8 mouse cellular contexts compared by ENCODE assay signal in the genomic region with DNA sequence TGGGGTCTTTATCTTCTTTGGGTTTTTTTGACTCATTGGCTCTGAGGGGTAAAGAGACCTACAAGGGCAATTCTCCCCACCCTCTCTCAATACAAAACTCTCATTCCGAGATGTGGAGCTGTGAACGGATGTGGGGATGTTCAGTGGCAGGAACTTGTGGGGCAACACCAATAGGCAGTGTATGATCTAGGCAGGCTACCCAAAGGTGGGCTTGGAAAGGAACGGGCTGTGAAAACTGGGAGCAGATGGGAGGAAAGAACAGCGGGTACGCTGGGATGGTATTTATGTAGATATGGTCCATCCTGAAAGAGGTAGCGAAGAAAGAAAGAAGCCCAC. TPM values are rescaled to one million over a fixed set of nuclear protein-coding genes. Genes with fewer than 3 reads are reported as not detected.
DNase-seq lines count a peak whose midpoint lies in the region; ATAC-seq lines count a peak whose summit lies in the region.
"Had no signal": no experiment of that assay in that cellular context is flagged by ENCODE, and none has a peak within 500 bp of the region (broad histone marks: within the 10 kb centered on the region; RNA-seq: fewer than 3 reads in every experiment).

No protein-coding gene starts in this region.

- H3K9ac ChIP-seq in lung, embryonic 15.5 days = peak overlapping the region; percentile 48
- peak overlapping the region; percentile 67 for H3K9ac ChIP-seq in forebrain, embryonic 14.5 days (ENCODE audit: low read length)
- H3K9ac ChIP-seq in liver, embryonic 11.5 days (ENCODE audit: low read depth, low read length) = no peak overlapping the region
- peak overlapping the region; percentile 74 for H3K9ac ChIP-seq in stomach, embryonic 16.5 days (ENCODE audit: low read length)

- H3K4me2 ChIP-seq in lung, embryonic 15.5 days = peak overlapping the region; percentile 99
- H3K4me2 ChIP-seq in forebrain, embryonic 14.5 days (ENCODE audit: low read length) = peak overlapping the region; percentile 99
- H3K4me2 ChIP-seq in liver, embryonic 11.5 days = peak overlapping the region; percentile 91
- peak overlapping the region; percentile 100 for H3K4me2 ChIP-seq in stomach, embryonic 16.5 days (ENCODE audit: low read depth, low read length)

- 10% methylated on average over 6 of the region's 6 CpGs for WGBS in lung, embryonic 15.5 days
- 12% methylated on average over 6 of the region's 6 CpGs for WGBS in forebrain, embryonic 14.5 days
- WGBS in liver, embryonic 11.5 days = 13% methylated on average over 6 of the region's 6 CpGs
- WGBS in stomach, embryonic 16.5 days = 13% methylated on average over 6 of the region's 6 CpGs

- peak overlapping the region; percentile 49 for H3K4me3 ChIP-seq in lung, embryonic 15.5 days
- peak overlapping the region; percentile 63 for H3K4me3 ChIP-seq in forebrain, embryonic 14.5 days (ENCODE audit: low read depth, low read length)
- H3K4me3 ChIP-seq in liver, embryonic 11.5 days (ENCODE audit: low read depth, low read length) = peak overlapping the region; percentile 59
- H3K4me3 ChIP-seq in stomach, embryonic 16.5 days (replicated peaks; ENCODE audit: low read length) = peak overlapping the region; percentile 69

- DNase-seq in lung, postnatal 25 days (ENCODE audit: low spot score) = no peak
- DNase-seq in forebrain, embryonic 14.5 days (ENCODE audit: low spot score) = no peak
- no peak for DNase-seq in liver, embryonic 11.5 days (ENCODE audit: low spot score)
- DNase-seq in layer of hippocampus, adult 9-11 months = no peak
- no peak for DNase-seq in adrenal gland, postnatal 36 days
- DNase-seq: gastrocnemius, postnatal 14 days had no signal

- H3K36me3 ChIP-seq in lung, embryonic 15.5 days = no peaks in the 10 kb centered on the region
- no peaks in the 10 kb centered on the region for H3K36me3 ChIP-seq in forebrain, embryonic 14.5 days (ENCODE audit: control insufficient read depth, insufficient read depth, low read length)
- no peaks in the 10 kb centered on the region for H3K36me3 ChIP-seq in liver, embryonic 11.5 days (ENCODE audit: control insufficient read depth, insufficient read depth, low read length)
- no peaks in the 10 kb centered on the region for H3K36me3 ChIP-seq in stomach, embryonic 16.5 days (ENCODE audit: control insufficient read depth, insufficient read depth, low read length)

- peaks cover 61% of the 10 kb centered on the region for H3K27me3 ChIP-seq in lung, embryonic 15.5 days
- peaks cover 22% of the 10 kb centered on the region for H3K27me3 ChIP-seq in forebrain, embryonic 14.5 days (replicated peaks; ENCODE audit: control insufficient read depth, insufficient read depth, low read length)
- H3K27me3 ChIP-seq in liver, embryonic 11.5 days (replicated peaks; ENCODE audit: control insufficient read depth, insufficient read depth, low read length) = peaks cover 60% of the 10 kb centered on the region
- peaks cover 31% of the 10 kb centered on the region for H3K27me3 ChIP-seq in stomach, embryonic 16.5 days (ENCODE audit: control insufficient read depth, insufficient read depth, low read length)

- no peak overlapping the region for H3K27ac ChIP-seq in lung, embryonic 15.5 days
- H3K27ac ChIP-seq in forebrain, embryonic 14.5 days (ENCODE audit: low read depth, low read length) = no peak overlapping the region
- no peak overlapping the region for H3K27ac ChIP-seq in liver, embryonic 11.5 days (ENCODE audit: low read depth, low read length)
- H3K27ac ChIP-seq in stomach, embryonic 16.5 days (ENCODE audit: low read length) = no peak overlapping the region

- no peak for ATAC-seq in lung, embryonic 15.5 days (ENCODE audit: borderline replicate concordance, extremely low read depth, low FRiP score, low TSS enrichment)
- no peak for ATAC-seq in forebrain, embryonic 14.5 days
- ATAC-seq in liver, embryonic 11.5 days (replicated peaks; ENCODE audit: low FRiP score) = no peak
- ATAC-seq in stomach, embryonic 16.5 days (ENCODE audit: insufficient read depth, low FRiP score) = no peak

- peaks cover 14% of the 10 kb centered on the region for H3K4me1 ChIP-seq in lung, embryonic 15.5 days
- H3K4me1 ChIP-seq in forebrain, embryonic 14.5 days (ENCODE audit: control insufficient read depth, insufficient read depth, low read length) = peaks cover 6% of the 10 kb centered on the region; the same call in 1 of the 2 replicates
- peaks cover 9% of the 10 kb centered on the region for H3K4me1 ChIP-seq in liver, embryonic 11.5 days (replicated peaks; ENCODE audit: control insufficient read depth, insufficient read depth, low read length)
- H3K4me1 ChIP-seq in stomach, embryonic 16.5 days (ENCODE audit: control insufficient read depth, insufficient read depth, low read length) = peaks cover 7% of the 10 kb centered on the region

- no peaks in the 10 kb centered on the region for H3K9me3 ChIP-seq in lung, embryonic 15.5 days
- H3K9me3 ChIP-seq in forebrain, embryonic 14.5 days (replicated peaks; ENCODE audit: control insufficient read depth, low read length) = no peaks in the 10 kb centered on the region
- H3K9me3 ChIP-seq in liver, embryonic 11.5 days (ENCODE audit: control insufficient read depth, low read length) = no peaks in the 10 kb centered on the region
- H3K9me3 ChIP-seq in stomach, embryonic 16.5 days (replicated peaks; ENCODE audit: control insufficient read depth, low read length) = no peaks in the 10 kb centered on the region

RNA-seq across cellular contexts. Expression of gene Dlk2, which starts 0.2 kb away (rescaled TPM):
- 0.93 and 1.7 TPM in 2 replicates for polyA plus RNA-seq in lung, embryonic 15.5 days (2015; fragmentation: Nextera tagmentation; extraction: Ambion mirVana)
- 5.2 and 6.4 TPM in 2 replicates for polyA plus RNA-seq in forebrain, embryonic 14.5 days (2014; fragmentation: Nextera tagmentation; extraction: Ambion mirVana)
- polyA plus RNA-seq in liver, embryonic 11.5 days (2014; fragmentation: Nextera tagmentation; extraction: Ambion mirVana) = 0.11 and 0.23 TPM in 2 replicates
- polyA plus RNA-seq in stomach, embryonic 16.5 days (2015; fragmentation: Nextera tagmentation; extraction: Ambion mirVana) = 6.7 and 8.8 TPM in 2 replicates
- under 1 TPM in 1 of 2 experiments, not detected in 1; 0.33 TPM for total RNA-seq in adrenal gland, postnatal 36 days (2021)

RNA-seq across cellular contexts. Expression of gene Tjap1, which starts 14.2 kb away (rescaled TPM):
- 36.2 and 37.5 TPM in 2 replicates for polyA plus RNA-seq in lung, embryonic 15.5 days (2015; fragmentation: Nextera tagmentation; extraction: Ambion mirVana)
- polyA plus RNA-seq in forebrain, embryonic 14.5 days (2014; fragmentation: Nextera tagmentation; extraction: Ambion mirVana) = 22.8 and 23.9 TPM in 2 replicates
- 26.4 and 29.3 TPM in 2 replicates for polyA plus RNA-seq in liver, embryonic 11.5 days (2014; fragmentation: Nextera tagmentation; extraction: Ambion mirVana)
- polyA plus RNA-seq in stomach, embryonic 16.5 days (2015; fragmentation: Nextera tagmentation; extraction: Ambion mirVana) = 36.8 and 38.9 TPM in 2 replicates
- 10 to 100 TPM; 46.1 to 49.9 TPM for total RNA-seq in adrenal gland, postnatal 36 days (2021)

RNA-seq across cellular contexts. Expression of gene Abcc10, which starts 31.2 kb away (rescaled TPM):
- polyA plus RNA-seq in lung, embryonic 15.5 days (2015; fragmentation: Nextera tagmentation; extraction: Ambion mirVana) = 3.9 and 5.3 TPM in 2 replicates
- polyA plus RNA-seq in forebrain, embryonic 14.5 days (2014; fragmentation: Nextera tagmentation; extraction: Ambion mirVana) = 4.3 and 6.7 TPM in 2 replicates
- 3.9 and 4.4 TPM in 2 replicates for polyA plus RNA-seq in liver, embryonic 11.5 days (2014; fragmentation: Nextera tagmentation; extraction: Ambion mirVana)
- polyA plus RNA-seq in stomach, embryonic 16.5 days (2015; fragmentation: Nextera tagmentation; extraction: Ambion mirVana) = 6.6 and 6.7 TPM in 2 replicates
- 1 to 10 TPM; 6.8 to 7.4 TPM for total RNA-seq in adrenal gland, postnatal 36 days (2021)

RNA-seq across cellular contexts. Expression of gene Lrrc73, which starts 43.7 kb away (rescaled TPM):
- polyA plus RNA-seq in lung, embryonic 15.5 days (2015; fragmentation: Nextera tagmentation; extraction: Ambion mirVana) = 0.66 and 0.79 TPM in 2 replicates
- 9.8 and 10.6 TPM in 2 replicates for polyA plus RNA-seq in forebrain, embryonic 14.5 days (2014; fragmentation: Nextera tagmentation; extraction: Ambion mirVana)
- polyA plus RNA-seq in liver, embryonic 11.5 days (2014; fragmentation: Nextera tagmentation; extraction: Ambion mirVana) = 0.34 and 0.62 TPM in 2 replicates
- polyA plus RNA-seq in stomach, embryonic 16.5 days (2015; fragmentation: Nextera tagmentation; extraction: Ambion mirVana) = 0.45 and 0.48 TPM in 2 replicates
- total RNA-seq in adrenal gland, postnatal 36 days (2021) = 1 to 10 TPM; 5.4 to 8.9 TPM

RNA-seq across cellular contexts. Expression of gene Yipf3, which starts 49.1 kb away (rescaled TPM):
- polyA plus RNA-seq in lung, embryonic 15.5 days (2015; fragmentation: Nextera tagmentation; extraction: Ambion mirVana) = 102 and 118 TPM in 2 replicates
- polyA plus RNA-seq in forebrain, embryonic 14.5 days (2014; fragmentation: Nextera tagmentation; extraction: Ambion mirVana) = 97.5 and 102 TPM in 2 replicates
- 65.6 and 76.7 TPM in 2 replicates for polyA plus RNA-seq in liver, embryonic 11.5 days (2014; fragmentation: Nextera tagmentation; extraction: Ambion mirVana)
- 111 and 120 TPM in 2 replicates for polyA plus RNA-seq in stomach, embryonic 16.5 days (2015; fragmentation: Nextera tagmentation; extraction: Ambion mirVana)
- 100 to 1,000 TPM; 137 to 176 TPM for total RNA-seq in adrenal gland, postnatal 36 days (2021)
